Mouse (Mus musculus): ENCODE results near the gene Hist1h2bf.
"Not testable (repeated sequence)": the region's sequence is repeated elsewhere in the genome, so short reads cannot be mapped to it uniquely, and the experiment has no call there.

DNA sequence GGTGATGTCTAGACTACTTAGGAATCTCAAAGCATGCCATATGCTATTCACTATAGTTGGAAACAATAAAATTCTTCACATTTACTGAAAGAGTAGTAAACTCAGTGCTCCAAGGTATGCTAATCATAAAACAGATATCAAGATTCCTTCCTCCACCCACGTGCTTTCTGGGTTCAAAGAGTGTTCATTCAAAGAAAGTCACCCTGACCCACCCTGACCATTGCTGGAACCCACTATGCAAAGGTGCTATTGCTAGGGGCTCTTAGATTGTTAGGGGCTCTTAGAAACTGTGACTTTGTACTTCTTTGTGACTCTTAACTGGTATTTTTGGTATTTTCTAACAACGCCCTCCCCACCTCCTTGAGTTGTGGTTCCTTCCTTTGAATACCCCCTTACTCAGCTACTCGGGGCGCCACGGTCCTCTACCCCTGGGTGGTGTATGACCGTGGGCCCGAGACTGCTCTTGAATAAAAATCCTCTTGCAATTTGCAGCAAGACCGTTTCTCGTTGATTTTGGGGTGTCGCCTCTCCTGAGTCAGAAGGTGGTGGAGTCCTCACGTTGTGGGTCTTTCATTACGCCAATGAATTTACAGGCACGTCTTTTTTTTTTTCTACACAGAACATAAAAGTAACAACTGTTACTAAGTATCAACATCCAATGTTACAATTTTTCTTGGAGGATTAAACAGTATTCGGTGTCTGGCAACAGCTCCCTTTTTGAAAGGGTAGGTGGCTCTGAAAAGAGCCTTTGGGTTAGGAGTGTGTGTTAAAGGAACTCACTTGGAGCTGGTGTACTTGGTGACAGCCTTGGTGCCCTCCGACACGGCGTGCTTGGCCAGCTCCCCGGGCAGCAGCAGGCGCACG is 730 bp downstream of the Hist1h2bf start:
- TF ChIP-seq CTCF (IDR thresholded peaks at IDR 0.05; ENCODE audit: insufficient read depth, low read length); POLR2A (IDR thresholded peaks at IDR 0.05; ENCODE audit: borderline replicate concordance, extremely low read depth, low read depth, low read length): not testable (repeated sequence)
